Mouse (Mus musculus): Measurements from ENCODE around the gene Sectm1a. TPM values are rescaled to one million over a fixed set of nuclear protein-coding genes. Genes with fewer than 3 reads are reported as not detected.

Gene Sectm1a
- not detected for polyA plus RNA-seq (2017; shearing (Covaris generic))

DNA sequence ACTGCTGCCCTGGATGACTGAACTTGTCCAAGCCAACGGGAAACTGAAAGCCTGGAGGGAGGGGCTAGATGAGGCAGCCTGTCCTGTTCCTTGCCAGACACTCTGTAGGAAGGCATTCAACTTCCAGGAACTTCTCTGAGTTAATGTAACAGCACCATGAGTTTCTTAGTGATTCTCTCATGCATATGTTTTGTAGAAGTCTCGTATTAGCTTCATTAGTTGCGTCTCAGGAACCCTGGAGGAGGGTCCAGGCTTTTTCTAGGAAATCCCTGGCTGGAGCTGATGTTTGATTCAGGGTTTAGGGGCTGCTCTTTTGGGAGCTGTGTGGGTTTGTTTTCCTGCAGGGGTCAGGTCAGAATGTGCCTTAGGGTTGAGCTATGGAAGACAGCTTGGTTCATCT is at the start of gene Sectm1a:
Gene Sectm1a, minus strand, starts transcription at position 101 of the 400 bp plus-strand sequence.

DNA sequence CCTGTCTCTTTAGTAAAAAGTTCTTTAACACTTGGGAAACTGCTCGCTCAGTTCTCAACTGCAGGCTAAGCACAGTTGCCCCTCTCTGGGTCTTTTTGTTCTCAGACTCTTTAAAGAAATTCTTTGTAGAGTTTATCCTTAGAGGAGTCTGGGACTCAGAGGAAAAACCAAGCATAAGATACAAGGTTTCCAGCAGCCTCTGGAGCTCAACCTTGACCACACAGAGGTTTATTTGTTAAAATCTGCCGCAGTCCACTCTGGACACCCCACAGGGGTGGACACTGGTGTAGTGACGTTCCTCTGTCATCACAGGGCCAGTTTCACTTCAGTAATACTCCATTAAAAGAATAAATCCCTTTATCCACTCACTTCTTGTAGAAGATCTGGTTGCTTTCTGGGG is 37.6 kb upstream of the Sectm1a start, which contains the start of gene Tex19.2:
Gene Tex19.2, minus strand, starts transcription at position 101 of the 400 bp plus-strand sequence.

DNA sequence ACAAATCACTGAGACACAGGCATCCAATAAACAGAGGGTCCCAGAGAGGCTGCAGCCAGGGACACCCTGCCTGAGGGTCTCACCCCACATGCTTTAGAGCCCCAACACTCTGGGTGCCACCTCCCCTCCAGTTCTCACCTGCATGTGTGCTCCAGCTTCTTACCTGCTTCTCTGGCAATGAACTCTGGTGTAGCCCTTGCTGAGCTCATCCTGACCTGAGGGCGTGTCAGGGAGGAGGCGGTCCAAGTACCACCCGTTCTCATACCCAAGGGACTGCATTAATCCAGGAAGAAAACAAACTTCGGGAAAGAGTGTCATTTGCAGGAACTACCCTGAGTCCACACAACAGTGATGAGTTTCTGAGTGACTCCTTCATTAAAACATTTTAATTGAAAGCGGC is 17.6 kb downstream of the Sectm1a start, which contains the start of gene Sectm1b:
Gene Sectm1b, minus strand, starts transcription at position 191 of the 400 bp plus-strand sequence.

DNA sequence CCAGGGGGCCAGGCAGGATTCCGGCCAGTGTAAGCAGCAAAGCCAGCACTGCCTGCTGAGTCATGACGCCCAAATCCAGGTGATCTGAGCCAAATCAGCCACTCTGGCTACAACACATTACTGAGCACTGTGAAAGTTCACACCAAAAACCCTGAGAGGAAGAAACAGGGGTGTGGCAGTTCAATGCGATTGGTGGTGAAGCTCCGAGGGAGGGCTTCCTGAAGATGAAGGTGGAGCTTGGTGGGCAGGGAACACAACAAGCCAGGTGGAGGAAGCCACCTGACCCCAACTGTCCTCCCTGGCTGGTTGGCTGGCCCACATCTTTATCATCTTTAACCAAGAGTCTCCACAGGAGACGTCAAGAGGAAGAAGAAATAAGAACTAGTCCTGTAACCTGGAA is 41.7 kb downstream of the Sectm1a start, which contains the start of gene Cd7:
Gene Cd7, minus strand, starts transcription at position 117 of the 400 bp plus-strand sequence.

Other genes starting within 250 kb of the Sectm1a start
- 0.98 TPM for gene Ccdc57, start 148.3 kb downstream of the Sectm1a start, polyA plus RNA-seq (2017; shearing (Covaris generic))
- gene Slc16a3, start 132.7 kb downstream of the Sectm1a start, polyA plus RNA-seq (2017; shearing (Covaris generic)) = 18.6 TPM
- 143 TPM for gene Csnk1d, start 89.9 kb downstream of the Sectm1a start, polyA plus RNA-seq (2017; shearing (Covaris generic))
- gene Cd7, start 41.8 kb downstream of the Sectm1a start, polyA plus RNA-seq (2017; shearing (Covaris generic)) = 61.2 TPM
- gene Sectm1b, start 17.7 kb downstream of the Sectm1a start, polyA plus RNA-seq (2017; shearing (Covaris generic)) = not detected
- not detected for gene Tex19.2, start 37.5 kb upstream of the Sectm1a start, polyA plus RNA-seq (2017; shearing (Covaris generic))
- gene Tex19.1, start 64.9 kb upstream of the Sectm1a start, polyA plus RNA-seq (2017; shearing (Covaris generic)) = not detected
- gene Uts2r, start 79.1 kb upstream of the Sectm1a start, polyA plus RNA-seq (2017; shearing (Covaris generic)) = not detected
- 3.6 TPM for gene Hexdc, start 123.2 kb upstream of the Sectm1a start, polyA plus RNA-seq (2017; shearing (Covaris generic))
- 9.1 TPM for gene Ogfod3, start 123.5 kb upstream of the Sectm1a start, polyA plus RNA-seq (2017; shearing (Covaris generic))
- 148 TPM for gene Cybc1, start 148.1 kb upstream of the Sectm1a start, polyA plus RNA-seq (2017; shearing (Covaris generic))
- gene Narf, start 156.0 kb upstream of the Sectm1a start, polyA plus RNA-seq (2017; shearing (Covaris generic)) = 49.9 TPM
- gene Foxk2, start 178.8 kb upstream of the Sectm1a start, polyA plus RNA-seq (2017; shearing (Covaris generic)) = 1.9 TPM